Mouse (Mus musculus): ENCODE measurements at regions not wholly inside any gene's neighbourhood (a gene's known extent, or its start where the extent isn't known, plus 50 kb on each side); places are given as distances from the start of the nearest gene placed in this dataset.

DNA sequence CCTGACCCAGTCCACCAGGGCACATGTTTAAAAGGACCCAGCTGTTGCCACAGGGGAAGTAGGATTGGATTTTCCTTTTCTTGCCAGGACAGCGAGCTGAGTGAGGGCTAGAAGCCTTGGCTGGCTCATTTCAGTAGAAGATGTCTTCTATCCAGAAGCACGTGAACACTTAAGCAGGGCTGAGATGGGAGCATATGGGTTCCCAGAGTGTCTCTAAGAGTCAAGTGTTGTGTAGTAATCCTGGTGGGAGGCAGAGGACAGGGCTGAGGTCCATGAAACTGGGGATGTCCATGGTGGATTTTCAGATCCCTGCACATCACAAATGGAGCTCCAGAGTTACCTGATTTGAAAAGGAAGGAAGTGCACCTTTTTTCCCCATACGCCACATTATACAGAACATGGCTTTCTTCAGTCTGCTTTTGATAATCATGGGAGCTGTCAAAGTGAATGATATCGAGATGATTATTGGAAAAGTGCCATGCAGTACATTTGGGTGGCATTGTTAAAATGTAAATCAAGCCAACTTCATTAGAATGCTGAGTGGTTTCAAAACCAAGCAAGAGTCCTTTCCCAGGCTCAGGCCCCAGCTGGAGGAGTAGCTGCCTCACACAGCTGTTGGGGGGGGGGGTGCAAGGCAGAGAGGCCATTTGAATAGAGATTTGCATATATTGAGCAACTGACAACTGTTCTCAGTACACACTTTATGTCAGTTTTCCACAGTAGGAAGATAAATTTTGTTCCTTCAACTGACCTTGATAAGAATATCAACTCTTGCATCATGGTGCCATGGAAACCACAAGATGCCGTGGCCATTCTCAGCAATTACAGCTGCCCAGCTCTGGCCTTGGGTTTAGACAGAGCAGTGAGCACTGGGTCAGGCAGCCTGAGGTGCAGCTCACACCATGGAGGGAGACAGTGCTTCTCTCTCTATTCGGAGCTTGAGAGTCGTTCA, 81.7 kb downstream of the Slc35b3 start:
- DNase-seq = no peak

DNA sequence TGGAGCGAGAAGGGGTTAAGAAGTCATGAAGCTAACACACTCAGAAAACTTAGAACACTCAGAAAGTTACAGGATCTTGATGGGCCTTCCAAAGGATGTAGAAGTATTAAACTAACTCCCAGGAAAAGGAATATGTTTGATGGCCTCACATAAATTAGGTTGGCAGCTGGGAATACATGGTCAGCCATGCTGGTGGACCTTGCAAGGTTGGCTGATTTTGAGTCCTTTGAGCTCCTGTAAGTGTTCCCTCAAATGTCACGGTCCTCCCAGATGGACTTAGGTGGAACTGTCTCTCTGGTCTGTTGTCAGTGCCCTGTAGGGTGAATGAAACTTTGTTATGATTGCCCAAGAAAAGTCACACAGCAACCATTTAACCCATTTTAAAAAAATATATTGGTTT, 84.8 kb downstream of the Slc35b3 start:
- DNase-seq = no peak

DNA sequence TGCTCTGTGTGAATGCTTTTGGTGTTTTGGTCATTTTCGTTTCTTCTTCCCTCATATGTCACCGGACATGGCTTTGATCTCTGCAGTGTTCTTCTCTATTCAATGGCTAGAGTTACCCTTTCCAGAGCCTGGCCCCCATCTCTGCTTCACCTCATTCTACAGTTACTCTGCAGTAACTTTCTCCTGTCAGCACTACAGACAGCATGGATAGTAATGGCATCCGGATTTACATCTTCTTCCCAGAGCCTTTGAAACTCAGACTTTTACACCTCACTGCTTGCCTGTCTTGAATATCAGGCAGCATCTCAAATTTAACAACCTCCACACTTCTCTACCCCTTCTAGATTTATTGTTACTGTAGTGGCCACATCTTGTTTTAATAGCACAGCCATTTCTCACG, 96.7 kb downstream of the Slc35b3 start:
- DNase-seq = no peak

DNA sequence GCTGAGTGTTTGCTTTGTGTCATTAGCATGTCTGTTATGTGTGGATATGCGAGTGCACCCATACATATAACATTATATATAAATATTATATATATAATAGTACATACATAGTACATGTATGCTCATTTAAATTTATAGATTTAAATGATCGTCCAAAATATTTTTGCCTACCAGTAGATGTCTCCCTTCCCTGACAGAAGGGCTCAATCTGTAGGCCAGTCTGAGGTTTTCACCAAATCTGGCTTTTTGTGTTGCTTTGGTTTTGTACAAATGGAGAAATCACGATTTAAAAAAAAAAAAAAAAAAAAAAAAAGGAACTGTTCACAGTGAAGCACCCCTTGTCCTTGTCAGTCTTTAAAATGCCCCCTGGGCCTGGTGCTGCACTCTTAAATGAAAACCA, 104.9 kb downstream of the Slc35b3 start:
- DNase-seq = no peak

DNA sequence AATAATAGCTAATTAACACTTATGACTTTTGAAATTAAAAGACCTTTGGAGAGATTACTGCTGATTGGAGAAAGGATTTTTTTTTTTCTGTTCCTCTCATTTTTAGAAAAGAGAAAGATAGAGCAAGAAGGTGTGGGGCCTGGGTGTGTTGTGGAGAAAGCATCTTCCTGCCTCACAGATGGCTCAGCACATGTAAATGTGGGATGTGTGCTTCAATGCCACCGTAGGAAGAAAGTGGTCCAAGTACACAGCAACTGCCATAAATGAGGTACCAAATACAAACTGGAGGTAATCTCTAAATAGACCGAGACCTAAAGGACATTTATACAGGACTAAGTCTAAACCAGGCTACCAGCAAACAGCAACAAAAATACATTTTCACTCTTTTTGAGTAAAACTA, 105.7 kb downstream of the Slc35b3 start:
- DNase-seq = no peak

DNA sequence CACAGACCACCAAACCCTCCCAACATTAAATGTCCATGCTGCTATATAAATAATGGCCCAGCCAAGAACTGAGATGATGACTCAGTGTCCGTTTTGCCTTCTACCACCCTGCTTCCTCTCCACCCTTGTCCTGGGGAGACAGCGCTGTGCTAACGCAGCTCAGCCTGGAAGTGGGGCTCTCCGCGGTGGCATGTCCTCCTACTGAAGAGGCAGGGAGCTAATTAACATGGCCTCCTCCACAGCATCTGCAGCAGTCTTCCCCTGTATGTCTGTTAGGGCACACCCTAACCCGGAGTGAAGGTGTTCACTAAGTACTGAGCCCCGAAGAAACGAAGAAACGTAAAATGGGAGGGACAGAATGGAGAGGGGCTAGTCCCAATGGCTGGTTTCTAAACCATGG, 107.8 kb downstream of the Slc35b3 start:
- no peak for DNase-seq

DNA sequence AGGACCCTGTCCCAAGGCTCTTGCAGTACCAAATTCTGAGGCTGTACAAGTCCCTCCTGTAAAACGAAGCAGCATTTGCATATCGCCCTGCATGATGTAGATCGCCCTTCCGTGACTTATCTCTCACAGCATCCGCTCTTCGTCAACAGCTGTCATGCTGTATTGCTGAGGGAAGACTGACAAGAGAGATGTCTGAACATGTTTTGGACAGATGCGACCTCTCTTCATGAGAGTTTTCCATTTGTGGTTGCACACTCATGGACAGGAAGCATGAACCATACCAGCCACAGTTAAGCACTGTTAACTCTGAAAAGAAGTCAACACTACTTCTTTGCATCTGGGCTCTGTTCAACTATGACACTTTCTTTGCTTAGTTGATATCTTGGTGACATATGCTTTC, 108.9 kb downstream of the Slc35b3 start:
- DNase-seq = no peak

DNA sequence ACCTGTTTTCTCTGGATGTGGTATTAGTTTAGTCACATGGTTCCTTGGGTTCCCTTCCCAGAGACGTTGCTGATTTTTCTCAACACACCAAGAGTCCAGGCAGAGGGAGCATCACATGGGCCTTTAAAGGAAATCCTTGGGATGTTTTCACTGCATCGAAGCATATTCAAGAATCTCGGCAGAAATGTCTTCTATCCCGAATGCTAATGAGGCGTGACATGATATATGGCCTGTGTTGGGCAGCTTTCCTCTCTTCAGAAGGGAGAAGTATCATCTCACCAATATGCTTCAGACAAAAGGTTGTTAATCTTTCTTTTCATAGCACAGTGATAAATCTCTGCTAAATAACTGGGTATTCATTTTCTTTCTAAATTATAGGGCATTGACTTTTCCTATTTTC, 122.4 kb downstream of the Slc35b3 start:
- no peak for DNase-seq

DNA sequence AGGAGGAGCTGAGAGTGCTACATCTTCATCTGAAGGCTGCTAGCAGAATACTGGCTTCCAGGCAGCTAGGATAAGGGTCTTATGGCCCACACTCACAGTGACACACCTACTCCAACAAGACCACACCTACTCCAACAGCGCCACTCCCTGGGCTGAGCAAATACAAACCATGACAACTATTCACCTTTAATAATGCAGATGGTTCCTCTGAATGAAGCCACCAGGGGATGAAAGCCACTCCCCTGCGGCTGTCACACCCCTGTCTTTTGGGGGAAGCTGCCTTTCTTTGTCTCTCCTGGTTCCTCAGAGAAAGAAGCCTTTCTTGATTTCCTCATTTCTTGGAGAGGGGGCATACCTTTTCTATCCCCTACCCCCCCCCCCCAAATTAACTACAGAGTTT, 135.0 kb downstream of the Slc35b3 start:
- DNase-seq = no peak

DNA sequence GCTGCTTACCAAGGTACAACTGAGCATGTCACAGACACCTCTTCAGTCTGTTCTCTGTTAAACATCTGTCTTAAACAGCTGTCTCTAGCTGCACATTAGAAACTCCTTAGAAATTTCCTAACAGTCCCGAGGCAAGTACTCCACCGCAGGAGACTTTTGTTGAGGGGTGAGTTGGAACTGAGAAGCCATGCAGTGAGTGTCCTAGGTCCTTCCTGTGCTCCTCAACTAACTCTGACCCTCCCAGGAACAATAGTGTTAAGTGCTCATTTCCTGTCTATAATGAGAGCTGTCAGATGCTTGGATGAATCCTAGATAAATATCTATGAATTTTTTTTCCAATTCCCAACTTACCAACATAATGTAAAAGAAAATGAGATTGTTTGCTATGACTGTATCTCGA, 141.1 kb downstream of the Slc35b3 start:
- DNase-seq = no peak

DNA sequence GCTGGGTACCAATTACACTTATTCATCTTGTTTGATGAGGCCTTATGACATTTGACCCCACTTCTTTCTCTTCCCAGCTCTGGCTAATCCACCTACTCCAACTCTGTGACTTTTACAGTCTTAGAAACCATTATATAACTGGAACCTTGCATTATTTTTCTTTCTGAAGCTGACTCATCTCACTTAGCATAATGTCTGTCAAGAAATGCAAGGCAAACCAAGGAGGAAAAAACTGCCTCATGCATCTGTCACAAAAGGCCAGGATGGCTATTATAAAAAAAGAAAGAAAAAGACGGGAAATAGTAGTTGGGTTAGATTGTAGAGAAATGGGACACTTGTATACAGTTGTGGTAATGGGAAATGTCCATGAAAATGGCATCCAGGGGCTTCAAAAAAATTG, 141.9 kb downstream of the Slc35b3 start:
- DNase-seq = no peak

DNA sequence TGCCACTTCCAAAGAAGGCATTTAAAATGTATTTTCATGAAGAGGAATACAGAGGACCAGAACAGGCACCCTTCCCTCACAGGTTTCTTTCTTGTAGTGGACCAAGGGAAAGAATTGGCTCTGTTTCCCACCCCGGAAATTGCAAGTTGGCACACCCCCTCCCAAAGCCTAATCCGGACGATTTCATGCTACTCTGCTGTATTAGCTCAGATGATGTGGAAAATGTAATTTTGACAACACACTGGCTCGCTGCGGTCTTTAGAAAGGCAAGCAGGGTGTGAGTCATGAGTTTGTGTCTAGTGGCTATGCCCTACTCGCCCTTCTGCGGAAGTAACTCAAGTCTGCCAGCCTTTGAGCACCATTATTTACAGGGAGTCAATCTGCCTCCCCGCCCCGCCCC, 144.4 kb downstream of the Slc35b3 start:
- no peak for DNase-seq

DNA sequence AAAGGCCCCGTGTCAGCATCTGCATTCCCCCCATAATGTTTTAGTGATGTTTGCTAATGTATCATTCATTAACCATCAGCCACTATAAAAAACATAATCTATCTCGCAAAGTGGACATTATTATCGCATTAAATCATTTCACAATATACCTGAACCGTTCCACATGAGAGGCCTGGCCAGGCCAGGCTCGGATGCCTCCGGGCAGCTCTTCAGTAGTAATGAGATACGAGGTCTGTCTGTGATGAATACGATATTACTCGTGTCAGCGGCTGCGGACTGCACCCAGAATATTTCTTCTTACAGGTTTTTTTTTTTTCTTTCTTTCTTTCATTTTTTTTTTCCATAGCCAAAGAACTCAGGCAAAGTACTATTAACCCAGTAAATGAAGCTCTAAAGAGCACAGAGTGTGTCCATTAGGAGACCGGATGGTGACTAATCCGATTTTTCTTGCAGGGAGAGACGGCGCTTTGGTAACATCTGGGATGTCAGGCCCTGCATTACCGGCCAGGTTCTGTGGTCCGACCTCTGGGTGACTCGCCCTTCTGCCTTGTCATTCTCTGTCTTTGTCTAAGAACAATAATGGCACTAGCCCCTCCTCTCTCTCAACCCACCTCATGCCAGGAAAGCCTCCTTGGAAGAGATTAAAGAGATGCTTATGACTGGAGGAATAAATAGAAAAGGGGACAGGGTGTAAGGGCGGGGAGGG, 145.5 kb downstream of the Slc35b3 start:
- no peak for DNase-seq

DNA sequence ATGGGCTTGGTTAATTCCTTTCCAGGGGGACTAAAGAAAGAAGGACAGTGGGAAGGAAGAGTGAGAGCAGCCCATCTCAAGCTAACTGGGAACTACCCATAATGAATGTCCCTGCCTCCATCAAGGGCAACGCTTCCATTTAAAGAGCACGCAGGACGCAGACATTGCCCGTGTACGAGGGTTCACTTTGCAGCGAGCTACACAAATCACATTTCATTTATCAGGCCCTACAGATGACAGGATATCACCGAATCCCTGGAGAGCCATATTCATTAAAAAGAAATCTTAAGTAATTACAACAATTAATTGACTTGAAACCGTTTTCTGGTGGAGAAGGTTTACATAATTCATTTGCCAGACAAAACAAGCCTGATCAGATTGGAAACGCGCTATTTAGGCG, 139.7 kb upstream of the Eef1e1 start:
- no peak for DNase-seq

DNA sequence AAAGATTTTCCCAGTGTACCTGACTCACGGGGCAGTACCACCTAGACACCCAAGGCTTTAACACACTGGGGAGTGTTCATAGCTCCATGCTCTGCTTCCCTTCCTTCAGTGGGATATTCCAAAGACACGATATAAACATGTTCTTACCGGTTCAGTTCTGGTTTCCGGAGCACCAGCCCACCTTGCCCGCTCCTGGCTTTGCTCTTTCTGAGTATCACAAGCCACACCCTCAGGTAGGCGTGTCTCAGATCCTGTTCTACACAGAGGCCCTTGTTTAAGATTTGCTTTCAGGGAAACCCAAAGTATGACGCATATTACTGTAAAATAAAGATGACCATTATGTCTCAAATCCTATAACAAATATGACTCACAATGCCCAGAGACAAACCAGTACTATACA, 134.6 kb upstream of the Eef1e1 start:
- DNase-seq = no peak

DNA sequence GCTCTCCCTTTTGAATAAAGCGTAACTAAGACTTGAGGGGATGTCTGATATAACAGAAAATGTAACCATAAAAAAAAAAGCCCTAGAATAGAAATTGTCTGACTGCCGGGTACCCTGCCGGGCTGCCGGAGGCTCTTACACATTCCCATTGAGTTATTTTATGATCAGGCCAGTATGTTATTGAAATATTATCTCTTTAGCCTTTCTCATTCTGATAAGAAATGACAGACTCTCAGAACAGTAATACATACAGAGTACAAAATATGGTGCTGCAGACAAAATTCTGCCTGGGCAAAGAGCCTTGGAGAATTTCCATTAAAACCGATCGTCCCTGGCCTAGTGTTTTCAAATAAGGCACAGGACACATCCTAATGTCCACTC, 121.8 kb upstream of the Eef1e1 start:
- no peak for DNase-seq

DNA sequence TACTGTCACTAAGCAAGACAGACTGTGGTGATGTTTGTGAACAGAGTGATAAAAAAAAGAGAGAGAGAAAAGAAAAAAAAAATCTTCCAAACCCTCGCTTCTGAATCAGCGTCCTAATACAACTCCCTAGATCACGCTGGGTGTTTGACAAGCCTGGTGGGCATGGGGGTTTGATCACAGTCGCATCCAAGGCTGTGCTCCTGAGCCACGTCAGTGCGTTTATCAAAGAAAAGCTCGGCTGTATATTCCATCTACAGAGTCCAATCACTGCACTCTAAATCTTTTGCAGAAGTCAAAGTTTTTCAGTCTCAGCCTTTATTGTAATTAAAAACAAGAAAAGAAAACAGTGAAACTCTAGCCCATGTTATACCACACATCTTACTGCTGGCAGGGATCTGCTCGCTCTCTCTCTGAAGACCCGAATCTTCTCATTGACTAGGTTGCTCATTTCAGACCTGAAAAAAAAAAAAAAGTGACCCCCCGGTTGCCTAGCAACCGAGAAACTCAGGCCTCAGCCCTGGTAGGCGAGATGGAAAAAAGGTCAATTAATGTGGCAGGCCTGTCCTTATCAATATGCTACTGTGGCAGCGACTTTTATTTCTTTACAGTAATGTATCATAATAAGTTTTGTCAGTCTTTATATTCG, 121.2 kb upstream of the Eef1e1 start:
- no peak for DNase-seq

DNA sequence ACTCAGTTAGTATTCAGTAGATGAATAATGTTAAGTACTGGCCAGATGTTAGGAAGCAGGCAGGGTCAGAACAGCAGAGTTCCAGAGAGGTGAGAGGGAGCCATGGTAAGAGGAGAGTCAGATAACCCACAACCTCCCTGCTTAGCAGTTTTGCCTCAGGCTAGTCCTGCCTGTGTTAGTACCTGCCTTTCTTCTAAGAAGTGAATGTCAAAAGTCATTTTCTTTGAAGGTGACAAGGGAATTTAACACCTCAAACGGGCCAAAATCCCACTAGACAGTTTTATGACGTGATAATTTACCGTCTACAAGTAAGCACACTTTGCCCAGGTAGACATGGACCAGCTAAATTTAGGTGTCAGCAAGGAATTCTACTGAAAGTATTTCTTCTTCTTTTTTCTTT, 117.7 kb upstream of the Eef1e1 start:
- DNase-seq = no peak

DNA sequence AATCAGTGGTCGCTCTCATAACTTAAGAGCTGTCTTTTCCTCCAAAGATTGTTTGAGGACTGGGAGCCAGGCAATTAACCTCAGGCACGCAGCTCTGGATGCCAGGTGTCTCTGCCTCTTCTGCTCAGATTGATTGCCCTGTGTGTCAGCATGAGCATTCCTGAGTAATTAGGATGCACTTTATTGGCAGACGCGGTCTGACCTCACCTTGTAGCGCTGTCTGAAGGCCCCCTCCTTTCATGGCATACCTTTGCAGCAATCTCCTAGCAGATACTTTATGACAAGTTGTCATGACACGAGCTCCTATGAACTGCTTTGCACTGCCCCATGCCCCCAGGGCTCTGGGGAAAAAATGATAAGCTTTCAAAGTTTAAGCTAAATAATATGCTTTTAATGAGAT, 114.1 kb upstream of the Eef1e1 start:
- DNase-seq = no peak

DNA sequence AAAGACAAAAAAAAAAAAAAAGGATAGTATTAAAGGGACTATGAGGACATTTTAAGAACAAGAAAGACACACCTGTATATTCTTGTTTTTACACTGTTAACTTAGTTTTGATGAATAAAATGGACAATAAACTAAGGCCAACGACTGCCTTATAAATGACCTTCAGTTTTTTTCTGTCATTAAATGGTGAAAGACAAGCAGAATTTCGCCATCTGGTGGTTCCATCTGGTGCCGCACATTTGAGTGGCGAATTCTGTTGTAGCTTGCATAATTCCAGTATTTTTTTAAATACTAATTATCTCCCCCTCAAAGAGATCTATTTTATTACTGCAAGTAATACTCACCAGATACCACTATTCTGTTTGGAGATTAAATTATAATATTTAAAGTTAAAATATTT, 107.3 kb upstream of the Eef1e1 start:
- DNase-seq = peak; percentile 23

DNA sequence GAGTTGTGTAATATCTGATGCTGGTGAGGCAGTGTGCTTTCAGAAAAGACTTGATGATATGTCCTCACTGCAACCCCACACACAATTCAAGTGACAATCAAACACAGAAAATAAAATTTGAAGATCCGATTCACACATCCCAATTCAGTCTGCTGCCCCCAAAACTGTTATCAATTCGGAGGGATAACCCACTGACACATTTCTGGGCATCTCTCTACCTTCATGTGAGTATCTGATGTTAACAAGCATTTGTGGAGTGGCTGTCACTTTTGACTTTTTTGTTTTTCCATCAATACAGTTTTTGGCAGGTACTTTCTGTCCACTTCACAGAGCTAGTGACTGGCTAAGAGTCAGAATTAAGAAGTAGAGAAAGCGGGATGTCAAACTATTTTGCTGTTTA, 101.4 kb upstream of the Eef1e1 start:
- no peak for DNase-seq

DNA sequence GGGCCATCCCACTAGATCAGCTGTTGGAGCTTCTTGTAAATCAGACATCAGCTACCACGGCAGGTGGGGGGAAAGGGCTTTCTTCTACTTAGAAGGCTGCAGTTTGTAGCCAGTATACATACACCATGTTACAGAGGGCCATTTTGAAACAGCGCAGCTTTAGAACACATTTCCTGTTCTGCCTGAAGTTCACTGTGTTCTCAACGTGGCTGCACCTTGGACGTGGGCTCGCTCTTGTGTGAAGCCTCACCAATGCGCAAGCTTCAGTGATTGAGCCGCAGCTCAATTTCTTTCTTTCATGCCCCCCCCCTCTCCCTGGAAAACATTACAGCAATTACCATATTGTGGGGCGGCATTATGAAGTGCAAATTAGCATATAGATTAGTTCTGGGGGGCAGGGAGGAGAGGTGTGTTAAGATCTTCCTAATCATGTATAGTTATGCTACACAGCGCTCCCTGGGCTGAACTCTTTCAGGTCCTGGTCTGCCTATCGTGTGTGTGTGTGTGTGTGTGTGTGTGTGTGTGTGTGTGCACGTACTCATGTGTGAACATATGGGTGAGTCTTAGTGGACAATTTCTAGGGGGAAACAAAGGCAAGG, 97.9 kb upstream of the Eef1e1 start:
- DNase-seq = no peak

DNA sequence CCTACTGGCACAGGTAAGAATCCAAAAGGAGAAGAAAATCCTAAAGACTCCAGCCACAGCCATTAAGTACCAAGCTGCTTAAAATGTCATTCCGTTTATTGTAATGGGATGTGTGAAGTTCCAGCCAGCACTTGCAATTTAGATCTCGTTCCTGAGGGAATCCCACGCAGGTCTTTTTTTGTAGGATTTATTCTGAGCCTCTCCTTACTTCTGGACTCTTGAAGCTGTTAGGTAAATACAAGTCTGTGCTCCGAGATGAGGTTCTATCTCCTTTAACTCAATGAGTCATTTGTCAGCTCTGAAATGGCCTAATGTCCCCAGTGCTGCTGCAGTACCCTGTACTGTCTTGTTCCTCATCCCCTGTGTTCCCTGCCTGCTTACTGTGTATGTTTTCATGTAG, 94.9 kb upstream of the Eef1e1 start:
- DNase-seq = no peak

DNA sequence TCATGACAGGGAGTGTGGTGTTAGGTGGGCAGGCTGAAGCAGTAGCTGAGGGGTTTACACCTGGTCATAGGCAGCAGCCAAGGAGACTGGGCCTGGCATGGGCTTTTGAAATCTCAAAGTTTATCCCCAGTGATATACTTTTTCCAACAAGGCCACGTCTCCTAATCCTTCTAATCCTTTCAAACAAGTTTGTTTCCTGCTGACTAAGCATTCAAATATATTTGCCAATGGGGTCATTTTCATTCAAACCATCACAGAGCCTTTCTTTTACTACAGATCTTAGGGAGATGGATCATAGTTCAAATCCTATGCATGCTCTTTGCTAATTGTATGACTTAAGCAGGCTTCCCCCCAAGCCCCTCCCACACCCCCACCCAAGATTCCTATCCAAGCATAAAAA, 93.0 kb upstream of the Eef1e1 start:
- DNase-seq = no peak
